Mouse (Mus musculus) limb, embryonic 14.5 days (tissue): ENCODE results near the gene Adcy9. TPM values are rescaled to one million over a fixed set of nuclear protein-coding genes. Genes with fewer than 3 reads are reported as not detected.

ENCODE experiments used
- ATAC-seq: fragments of 200-750 bp; cut with Nextera tagmentation; 2 replicates; pipeline ENCODE4 v1.8.0; 2017; ENCODE audit warnings: low read depth, moderate number of reproducible peaks, moderate TSS enrichment; ENCODE audit not compliant: low FRiP score
- DNase-seq: peaks from one replicate; pipeline ENCODE4 v3.0.0-alpha.2; 2015; ENCODE audit warnings: low spot score
- H3K27ac ChIP-seq: fragments of 300-500 bp; sonication (generic); replicated peaks from 2 replicates; pipeline ENCODE4 v1.5.1; 2014; ENCODE audit warnings: low read depth, mild to moderate bottlenecking, low read length, moderate library complexity, mixed read lengths
- H3K27me3 ChIP-seq: fragments of 300-500 bp; sonication (generic); 2 replicates; pipeline ENCODE4 v1.6.1; 2014; ENCODE audit warnings: low read length, mixed read lengths; ENCODE audit not compliant: control insufficient read depth, insufficient read depth
- H3K36me3 ChIP-seq: fragments of 300-500 bp; sonication (generic); 2 replicates; pipeline ENCODE4 v1.6.1; 2014; ENCODE audit warnings: mild to moderate bottlenecking, low read length, moderate library complexity, mixed read lengths; ENCODE audit not compliant: control insufficient read depth, insufficient read depth
- H3K4me1 ChIP-seq: fragments of 300-500 bp; sonication (generic); 2 replicates; pipeline ENCODE4 v1.6.1; 2014; ENCODE audit warnings: antibody characterized with exemption, low read length, mixed read lengths; ENCODE audit not compliant: control insufficient read depth, insufficient read depth
- H3K4me2 ChIP-seq: fragments of 300-500 bp; sonication (generic); replicated peaks from 2 replicates; pipeline ENCODE4 v1.6.1; 2014; ENCODE audit warnings: low read depth, mild to moderate bottlenecking, low read length, moderate library complexity; ENCODE audit not compliant: severe bottlenecking
- H3K4me3 ChIP-seq: fragments of 300-500 bp; sonication (generic); replicated peaks from 2 replicates; pipeline ENCODE4 v1.5.1; 2014; ENCODE audit warnings: low read length
- H3K9ac ChIP-seq: fragments of 300-500 bp; sonication (generic); 2 replicates; pipeline ENCODE4 v1.6.1; 2014; ENCODE audit warnings: mild to moderate bottlenecking, low read depth, low read length, moderate library complexity; ENCODE audit not compliant: severe bottlenecking
- H3K9me3 ChIP-seq: fragments of 300-500 bp; sonication (generic); 2 replicates; pipeline ENCODE4 v1.6.1; 2016; ENCODE audit warnings: low read length; ENCODE audit not compliant: control insufficient read depth
- POLR2A ChIP-seq: fragments of 200-500 bp; IDR thresholded peaks from 2 replicates; pipeline ENCODE4 v1.8.0; 2012; ENCODE audit warnings: inconsistent platforms, mild to moderate bottlenecking, moderate library complexity, borderline replicate concordance; ENCODE audit not compliant: insufficient read depth, insufficient read length; ENCODE audit errors: extremely low read depth
- WGBS: fragments of 180-500 bp; shearing (Covaris S2); extraction: QIAGEN DNeasy Blood & Tissue Kit; methylation state at CpG from one replicate; pipeline ENCODE4 v1.1.7; 2014; 5-methylcytosine and 5-hydroxymethylcytosine counted together
- polyA plus RNA-seq, 2 experiments: library from polyadenylated mRNA; depleted of rRNA in 1 of 2; stranded (reverse) in 1 of 2; unstranded in 1 of 2; fragments of >200 nt; fragmentation: Nextera tagmentation in 1 of 2; extraction: Ambion mirVana in 1 of 2; gene quantifications; 2 replicates each; pipeline versions ENCODE4 v1.2.1 to v1.2.3; 2012 to 2014

The Adcy9 gene
- polyA plus RNA-seq, 2 experiments: 2.4 to 3.2 TPM

DNA sequence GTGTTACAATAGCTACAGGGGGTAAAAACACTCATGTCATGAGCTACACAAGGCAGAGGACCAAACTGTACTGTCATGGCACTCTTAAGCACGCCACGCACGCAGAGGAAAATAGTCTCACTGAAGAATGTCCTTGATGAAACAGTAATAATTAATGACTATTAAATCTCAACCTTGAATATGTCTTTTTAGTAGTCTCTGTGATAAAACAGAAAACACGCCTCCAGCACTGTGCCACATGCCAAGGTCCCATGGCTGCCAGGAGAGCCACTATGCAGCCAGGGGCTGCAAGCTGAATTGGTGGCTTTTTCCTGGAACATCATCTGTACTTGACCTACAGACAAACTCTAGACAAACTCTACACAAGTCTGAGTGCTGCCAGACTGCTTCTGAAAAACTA is 8.0 kb downstream of the Adcy9 start:
- no peak overlapping the region for H3K9ac ChIP-seq
- DNase-seq: no peak
- TF ChIP-seq POLR2A: no peak
- no peaks in the 10 kb centered on the region for H3K36me3 ChIP-seq
- no peaks in the 10 kb centered on the region for H3K9me3 ChIP-seq
- H3K4me1 ChIP-seq: peaks cover 10% of the 10 kb centered on the region; the same call in 1 of the 2 replicates
- H3K27me3 ChIP-seq: no peaks in the 10 kb centered on the region
- WGBS: 87% methylated on average over 4 of the region's 4 CpGs
- H3K4me2 ChIP-seq: no peak overlapping the region
- no peak for ATAC-seq
- no peak overlapping the region for H3K4me3 ChIP-seq
- no peak overlapping the region for H3K27ac ChIP-seq

DNA sequence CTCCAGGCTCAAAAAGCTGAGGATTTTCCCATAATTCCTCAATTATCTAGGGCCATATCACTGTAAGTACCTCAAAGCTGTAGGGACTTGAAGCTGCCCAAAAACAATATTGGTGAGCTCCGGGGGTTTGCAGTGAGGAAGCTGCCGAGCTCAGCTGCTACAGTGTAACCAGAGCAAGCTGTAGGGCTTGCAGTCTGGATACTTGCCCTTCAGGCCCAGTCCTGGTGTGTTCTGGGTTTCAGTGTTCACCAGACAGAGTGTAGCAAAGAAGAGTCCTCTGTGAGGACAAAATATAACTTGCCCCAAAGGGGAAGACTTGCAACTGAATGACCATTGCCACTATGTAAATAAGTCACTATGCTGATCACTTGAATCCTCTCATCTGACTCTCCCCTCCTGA is 9.0 kb downstream of the Adcy9 start:
- Histone ChIP-seq H3K27ac (no peak overlapping the region), H3K4me3 (no peak overlapping the region), H3K36me3 (no peaks in the 10 kb centered on the region), H3K9me3 (no peaks in the 10 kb centered on the region), H3K27me3 (no peaks in the 10 kb centered on the region), H3K4me2 (no peak overlapping the region), H3K9ac (no peak overlapping the region), H3K4me1 (peaks cover 8% of the 10 kb centered on the region; the same call in 1 of the 2 replicates)
- no peak for ATAC-seq
- no peak for TF ChIP-seq POLR2A
- DNase-seq: no peak
- 70% methylated on average over 2 of the region's 2 CpGs for WGBS

DNA sequence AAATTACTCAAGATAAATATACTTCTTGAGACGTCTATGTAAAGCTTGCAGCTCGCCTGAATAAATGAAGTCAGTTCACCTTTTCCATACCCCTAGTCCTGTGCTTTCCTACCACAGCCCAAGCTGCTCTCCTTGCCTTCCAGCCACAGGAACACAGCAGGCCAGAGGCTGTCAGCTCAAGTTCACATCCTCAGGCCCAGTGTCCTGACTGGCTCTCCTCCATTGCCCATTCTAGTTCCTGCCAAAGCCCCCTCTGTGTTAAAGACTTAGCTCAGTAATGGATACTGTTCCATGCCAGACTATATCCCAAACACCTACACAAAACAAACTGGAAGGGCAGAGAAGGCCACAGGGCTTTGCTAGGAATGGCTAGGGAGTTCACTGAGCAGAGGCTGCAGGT is 12.8 kb downstream of the Adcy9 start:
- no peak for TF ChIP-seq POLR2A
- no peak overlapping the region for H3K4me3 ChIP-seq
- peaks cover 12% of the 10 kb centered on the region; the same call in 1 of the 2 replicates for H3K4me1 ChIP-seq
- H3K9me3 ChIP-seq: no peaks in the 10 kb centered on the region
- no peak overlapping the region for H3K27ac ChIP-seq
- ATAC-seq: no peak
- DNase-seq: no peak
- 65% methylated on average over 2 of the region's 2 CpGs for WGBS
- H3K27me3 ChIP-seq: no peaks in the 10 kb centered on the region
- no peak overlapping the region for H3K9ac ChIP-seq
- H3K36me3 ChIP-seq: no peaks in the 10 kb centered on the region
- H3K4me2 ChIP-seq: no peak overlapping the region

DNA sequence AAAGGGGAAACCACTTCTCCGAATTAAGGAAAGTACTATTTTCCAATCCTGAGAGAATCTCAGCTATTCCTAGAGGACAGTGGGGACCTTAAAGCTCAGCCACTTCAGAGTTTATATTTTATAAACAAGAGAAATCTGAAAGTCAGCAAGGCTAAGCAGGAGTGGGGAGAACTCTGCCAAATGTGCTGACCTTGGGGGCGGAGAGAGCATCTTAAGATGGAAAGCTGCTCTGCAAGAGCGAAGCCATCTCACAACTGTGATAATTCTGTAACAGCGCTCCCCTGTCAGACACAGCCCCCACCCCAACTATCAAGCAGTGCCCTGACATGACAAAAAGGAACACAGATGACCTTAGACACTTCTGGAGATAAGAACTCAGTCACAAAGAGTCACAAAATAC is 13.6 kb downstream of the Adcy9 start:
- H3K27me3 ChIP-seq: no peaks in the 10 kb centered on the region
- H3K4me2 ChIP-seq: no peak overlapping the region
- DNase-seq: no peak
- peaks cover 12% of the 10 kb centered on the region; the same call in 1 of the 2 replicates for H3K4me1 ChIP-seq
- H3K4me3 ChIP-seq: no peak overlapping the region
- H3K27ac ChIP-seq: no peak overlapping the region
- ATAC-seq: no peak
- TF ChIP-seq POLR2A: no peak
- H3K36me3 ChIP-seq: no peaks in the 10 kb centered on the region
- H3K9me3 ChIP-seq: no peaks in the 10 kb centered on the region
- no peak overlapping the region for H3K9ac ChIP-seq
- 77% methylated on average over 4 of the region's 4 CpGs for WGBS

DNA sequence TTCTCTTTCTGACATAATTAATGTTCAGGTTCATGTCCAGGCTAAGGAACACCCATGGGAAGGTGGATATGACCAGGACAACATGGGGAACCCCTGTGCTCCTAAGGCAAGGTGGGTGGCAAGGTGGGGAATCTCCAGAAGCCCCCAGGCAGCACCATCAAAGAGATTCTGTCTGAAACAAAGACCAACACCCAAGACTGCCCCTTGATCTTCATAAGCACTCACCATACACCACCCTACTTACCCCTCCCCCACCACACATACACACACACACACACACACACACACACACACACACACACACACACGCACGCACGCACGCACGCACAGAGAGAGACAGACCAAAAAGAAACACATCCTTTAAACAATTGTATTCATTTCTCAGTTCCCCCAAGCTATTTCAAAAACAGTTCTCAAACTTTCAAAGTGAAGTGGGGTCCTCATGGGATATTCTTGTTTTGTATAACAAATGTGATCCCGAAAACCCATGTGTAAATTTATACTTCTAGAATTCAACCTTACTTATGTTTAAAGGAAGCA is 14.2 kb downstream of the Adcy9 start:
- 85% methylated on average over 6 of the region's 6 CpGs for WGBS
- no peak for ATAC-seq
- H3K27me3 ChIP-seq: no peaks in the 10 kb centered on the region

More for the DNA sequence above, 14.2 kb downstream of the Adcy9 start:
- no peak overlapping the region for H3K4me2 ChIP-seq
- H3K36me3 ChIP-seq: no peaks in the 10 kb centered on the region
- peaks cover 12% of the 10 kb centered on the region; the same call in 1 of the 2 replicates for H3K4me1 ChIP-seq
- TF ChIP-seq POLR2A: no peak
- no peak overlapping the region for H3K27ac ChIP-seq
- H3K4me3 ChIP-seq: no peak overlapping the region
- H3K9ac ChIP-seq: no peak overlapping the region
- H3K9me3 ChIP-seq: no peaks in the 10 kb centered on the region
- no peak for DNase-seq
